Mouse (Mus musculus): ENCODE measurements around the gene Zfp445. TPM values are rescaled to one million over a fixed set of nuclear protein-coding genes. Genes with fewer than 3 reads are reported as not detected.

Zfp445 gene
- polyA plus RNA-seq, 1 experiment from 2014 or later, result 21.7 TPM

DNA sequence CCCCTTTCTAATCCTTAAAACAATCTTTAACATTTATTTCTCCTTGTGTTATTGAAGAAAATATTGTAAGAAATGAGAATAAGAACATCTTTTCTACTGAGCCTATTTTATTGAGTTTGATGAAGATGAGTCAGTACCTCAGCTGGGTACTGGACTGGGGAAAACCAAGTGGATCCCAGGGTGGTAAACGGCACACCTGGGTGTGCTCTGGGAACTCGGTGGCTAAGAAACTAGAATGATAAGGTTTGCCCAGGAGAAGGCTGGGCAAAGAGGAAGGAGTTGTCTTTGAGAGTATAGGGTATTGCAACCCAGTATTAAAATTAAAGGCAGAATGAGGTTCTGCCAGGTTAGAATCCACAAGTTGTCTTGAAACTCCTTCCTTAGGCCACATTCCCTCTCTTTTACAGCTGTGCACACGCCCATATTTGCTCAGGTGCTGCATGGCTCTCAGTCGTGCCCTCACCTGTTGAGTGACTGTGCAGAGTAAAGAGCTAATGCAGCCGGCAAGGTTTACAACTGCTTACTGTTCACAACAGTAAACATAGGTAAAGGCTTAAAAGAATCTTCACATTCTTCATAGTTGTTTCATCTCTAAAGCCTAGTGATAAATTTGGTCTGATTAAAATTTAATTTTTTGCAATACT is 42.3 kb downstream of the Zfp445 start:
- Histone ChIP-seq H3K27me3 (replicated peaks; ENCODE audit: insufficient read depth, low read length) (no peaks in the 10 kb centered on the region), H3K27ac (ENCODE audit: low read length) (no peak overlapping the region), H3K4me1 (ENCODE audit: insufficient read depth, low read depth, low read length) (no peaks in the 10 kb centered on the region), H3K9me3 (ENCODE audit: low read length) (no peaks in the 10 kb centered on the region), H3K36me3 (ENCODE audit: insufficient read depth, low read length) (peaks cover 30% of the 10 kb centered on the region; the same call in 1 of the 2 replicates), H3K4me2 (replicated peaks; ENCODE audit: low read depth, low read length) (no peak overlapping the region), H3K9ac (replicated peaks; ENCODE audit: low read depth) (no peak overlapping the region), H3K4me3 (ENCODE audit: low read depth, low read length) (no peak overlapping the region)
- DNase-seq (ENCODE audit: low spot score), result no peak
- ATAC-seq, result no peak
- TF ChIP-seq EP300 (IDR thresholded peaks at IDR 0.05) (no peak), CTCF (IDR thresholded peaks at IDR 0.05) (no peak)
- 53% methylated on average over 5 of the region's 5 CpGs for WGBS

DNA sequence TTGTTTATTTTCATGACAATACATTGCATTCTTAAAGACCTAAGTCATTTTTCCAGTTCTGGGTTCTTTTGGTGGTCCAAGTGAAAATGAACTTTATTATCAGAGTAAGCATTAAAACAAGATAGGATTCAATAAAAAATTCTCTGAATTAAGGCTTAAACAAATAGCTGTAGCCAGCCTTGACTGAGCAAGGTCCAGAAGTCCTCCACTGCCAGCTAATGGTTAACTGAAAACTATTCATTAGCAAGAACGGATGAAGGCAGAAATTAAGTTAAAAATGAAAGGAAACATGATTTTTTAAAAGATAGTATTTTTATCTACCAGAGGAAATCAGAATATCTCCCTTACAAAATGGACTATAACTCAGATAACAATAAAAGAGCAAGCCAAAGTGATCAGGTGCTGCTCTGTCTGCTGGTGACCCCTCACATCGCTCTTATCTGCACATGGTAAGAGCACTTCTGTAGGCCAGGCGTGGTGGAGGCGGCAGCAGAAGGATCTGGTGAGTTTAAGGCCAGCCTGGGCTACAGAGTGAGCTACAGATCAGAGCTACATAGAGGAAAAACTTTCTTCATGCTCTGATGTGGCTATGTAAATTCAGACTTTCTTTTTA is 50.5 kb downstream of the Zfp445 start:
- DNase-seq (ENCODE audit: low spot score), result no peak
- no peak for ATAC-seq
- Histone ChIP-seq H3K4me2 (replicated peaks; ENCODE audit: low read depth, low read length) (no peak overlapping the region), H3K27ac (ENCODE audit: low read length) (no peak overlapping the region), H3K9ac (replicated peaks; ENCODE audit: low read depth) (no peak overlapping the region), H3K9me3 (ENCODE audit: low read length) (no peaks in the 10 kb centered on the region), H3K36me3 (ENCODE audit: insufficient read depth, low read length) (0 out of 2 replicates have a peak, but pooled peaks cover 14% of the 10 kb centered on the region), H3K4me3 (ENCODE audit: low read depth, low read length) (no peak overlapping the region), H3K27me3 (replicated peaks; ENCODE audit: insufficient read depth, low read length) (no peaks in the 10 kb centered on the region), H3K4me1 (ENCODE audit: insufficient read depth, low read depth, low read length) (no peaks in the 10 kb centered on the region)
- no peak for TF ChIP-seq CTCF (IDR thresholded peaks at IDR 0.05)
- no peak for TF ChIP-seq EP300 (IDR thresholded peaks at IDR 0.05)
- 55% methylated on average over 4 of the region's 4 CpGs for WGBS

DNA sequence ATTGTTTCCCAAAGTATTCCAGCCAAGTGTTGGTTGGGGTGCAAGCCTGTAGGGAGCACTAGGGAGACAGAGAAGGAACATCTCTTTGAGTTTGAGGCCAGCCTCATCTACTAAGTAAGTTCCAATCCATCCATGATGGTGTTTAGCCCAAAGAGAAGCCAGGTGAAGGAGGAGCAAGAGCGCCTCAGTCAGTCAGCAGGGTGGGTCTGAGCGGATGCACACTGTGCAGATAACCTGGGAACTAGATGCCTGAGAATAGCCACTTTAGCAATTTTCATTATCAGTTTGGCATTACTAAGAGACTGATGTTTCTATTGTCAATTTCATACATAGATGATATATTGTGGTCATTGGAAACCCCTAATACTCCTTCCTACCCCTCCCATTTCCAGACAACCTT is 51.0 kb downstream of the Zfp445 start:
- H3K4me2 ChIP-seq (replicated peaks; ENCODE audit: low read depth, low read length), result no peak overlapping the region
- no peaks in the 10 kb centered on the region for H3K27me3 ChIP-seq (replicated peaks; ENCODE audit: insufficient read depth, low read length)
- no peak overlapping the region for H3K4me3 ChIP-seq (ENCODE audit: low read depth, low read length)
- DNase-seq (ENCODE audit: low spot score), result no peak
- H3K9me3 ChIP-seq (ENCODE audit: low read length), result no peaks in the 10 kb centered on the region
- 0 out of 2 replicates have a peak, but pooled peaks cover 13% of the 10 kb centered on the region for H3K36me3 ChIP-seq (ENCODE audit: insufficient read depth, low read length)
- H3K4me1 ChIP-seq (ENCODE audit: insufficient read depth, low read depth, low read length), result no peaks in the 10 kb centered on the region
- no peak for TF ChIP-seq EP300 (IDR thresholded peaks at IDR 0.05)
- no peak for TF ChIP-seq CTCF (IDR thresholded peaks at IDR 0.05)
- H3K9ac ChIP-seq (replicated peaks; ENCODE audit: low read depth), result no peak overlapping the region
- no peak overlapping the region for H3K27ac ChIP-seq (ENCODE audit: low read length)
- no peak for ATAC-seq
- WGBS, result 88% methylated on average over 2 of the region's 2 CpGs

GRCm38 (mm10) chr9:122812386-122812785 is 53.4 kb downstream of the Zfp445 start:
- 86% methylated on average over 5 of the region's 5 CpGs for WGBS

GRCm38 (mm10) chr9:122810212-122810611 is 55.6 kb downstream of the Zfp445 start:
- no peak for DNase-seq (ENCODE audit: low spot score)
- H3K9ac ChIP-seq (replicated peaks; ENCODE audit: low read depth), result no peak overlapping the region
- ATAC-seq, result no peak
- no peak overlapping the region for H3K27ac ChIP-seq (ENCODE audit: low read length)
- H3K9me3 ChIP-seq (ENCODE audit: low read length), result no peaks in the 10 kb centered on the region
- no peaks in the 10 kb centered on the region; the same call in 1 of the 2 replicates for H3K4me1 ChIP-seq (ENCODE audit: insufficient read depth, low read depth, low read length)
- TF ChIP-seq CTCF (IDR thresholded peaks at IDR 0.05) (no peak), EP300 (IDR thresholded peaks at IDR 0.05) (no peak)
- 0 out of 2 replicates have a peak, but pooled peaks cover 4% of the 10 kb centered on the region for H3K36me3 ChIP-seq (ENCODE audit: insufficient read depth, low read length)
- WGBS, result 75% methylated on average over 3 of the region's 3 CpGs
- H3K4me2 ChIP-seq (replicated peaks; ENCODE audit: low read depth, low read length), result no peak overlapping the region
- H3K27me3 ChIP-seq (replicated peaks; ENCODE audit: insufficient read depth, low read length), result no peaks in the 10 kb centered on the region
- no peak overlapping the region for H3K4me3 ChIP-seq (ENCODE audit: low read depth, low read length)

More at GRCm38 (mm10) chr9:122812386-122812785, 53.4 kb downstream of the Zfp445 start:
- DNase-seq (ENCODE audit: low spot score) (no peak), ATAC-seq (no peak)
- Histone ChIP-seq H3K9me3 (ENCODE audit: low read length) (no peaks in the 10 kb centered on the region), H3K36me3 (ENCODE audit: insufficient read depth, low read length) (0 out of 2 replicates have a peak, but pooled peaks cover 6% of the 10 kb centered on the region), H3K27me3 (replicated peaks; ENCODE audit: insufficient read depth, low read length) (no peaks in the 10 kb centered on the region), H3K4me3 (ENCODE audit: low read depth, low read length) (no peak overlapping the region), H3K9ac (replicated peaks; ENCODE audit: low read depth) (no peak overlapping the region), H3K4me1 (ENCODE audit: insufficient read depth, low read depth, low read length) (no peaks in the 10 kb centered on the region; the same call in 1 of the 2 replicates), H3K4me2 (replicated peaks; ENCODE audit: low read depth, low read length) (no peak overlapping the region), H3K27ac (ENCODE audit: low read length) (no peak overlapping the region)
- TF ChIP-seq CTCF (IDR thresholded peaks at IDR 0.05) (no peak), EP300 (IDR thresholded peaks at IDR 0.05) (no peak)

DNA sequence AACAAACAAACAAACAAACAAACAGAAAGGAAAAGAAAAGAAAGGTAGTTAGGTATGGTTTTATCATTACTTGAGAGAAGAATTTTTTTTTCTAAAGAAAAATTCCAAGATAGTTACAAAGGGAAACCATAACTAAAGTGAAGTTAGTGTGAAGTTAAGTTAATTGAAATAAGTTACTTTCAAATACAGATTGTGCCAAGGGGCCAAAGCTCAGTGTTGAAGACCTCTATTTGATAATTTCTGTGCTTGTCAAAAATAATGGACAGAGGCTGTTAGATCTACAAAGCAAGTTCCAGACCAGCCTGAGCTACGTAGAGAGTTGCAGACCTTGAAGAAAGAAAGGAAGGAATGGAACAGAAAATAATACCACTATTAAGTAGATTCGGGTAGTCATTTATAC is 58.6 kb downstream of the Zfp445 start:
- 95% methylated on average over 2 of the region's 2 CpGs for WGBS
- TF ChIP-seq EP300 (IDR thresholded peaks at IDR 0.05), result no peak
- TF ChIP-seq CTCF (IDR thresholded peaks at IDR 0.05), result no peak
- no peak overlapping the region for H3K9ac ChIP-seq (replicated peaks; ENCODE audit: low read depth)
- ATAC-seq, result no peak
- no peaks in the 10 kb centered on the region for H3K27me3 ChIP-seq (replicated peaks; ENCODE audit: insufficient read depth, low read length)
- H3K36me3 ChIP-seq (ENCODE audit: insufficient read depth, low read length), result no peaks in the 10 kb centered on the region
- no peaks in the 10 kb centered on the region for H3K9me3 ChIP-seq (ENCODE audit: low read length)
- no peaks in the 10 kb centered on the region; the same call in 1 of the 2 replicates for H3K4me1 ChIP-seq (ENCODE audit: insufficient read depth, low read depth, low read length)
- no peak overlapping the region for H3K4me2 ChIP-seq (replicated peaks; ENCODE audit: low read depth, low read length)
- no peak overlapping the region for H3K27ac ChIP-seq (ENCODE audit: low read length)
- DNase-seq (ENCODE audit: low spot score), result no peak
- no peak overlapping the region for H3K4me3 ChIP-seq (ENCODE audit: low read depth, low read length)

Data from lung, postnatal 0 days (tissue).